8 mouse cellular contexts compared by ENCODE assay signal in genomic region chr2:75776533-75776932, GRCm38 (mm10). TPM values are rescaled to one million over a fixed set of nuclear protein-coding genes. Genes with fewer than 3 reads are reported as not detected.
DNase-seq lines count a peak whose midpoint lies in the region; ATAC-seq and TF ChIP-seq lines count a peak whose summit lies in the region.

No protein-coding gene starts in this region.

- no peak for TF ChIP-seq CTCF in forebrain, postnatal 0 days (IDR thresholded peaks at IDR 0.05; ENCODE audit: low read depth)
- no peak for TF ChIP-seq CTCF in CH12.LX (conservative IDR thresholded peaks at IDR 0.05 in 1 of 2, IDR thresholded peaks at IDR 0.05 in 1 of 2; ENCODE audit: low read depth in 2 of 2, low read length in 2 of 2)
- no peak for TF ChIP-seq CTCF in liver, postnatal 0 days (IDR thresholded peaks at IDR 0.05; ENCODE audit: low read depth)

- TF ChIP-seq POLR2A in CH12.LX (IDR thresholded peaks at IDR 0.05; ENCODE audit: low read depth, low read length): no peak

- TF ChIP-seq RAD21 in CH12.LX (IDR thresholded peaks at IDR 0.05; ENCODE audit: low read depth, low read length): no peak

- TF ChIP-seq EP300 in CH12.LX (IDR thresholded peaks at IDR 0.05; ENCODE audit: low read length): no peak
- TF ChIP-seq EP300 in liver, postnatal 0 days (IDR thresholded peaks at IDR 0.05; ENCODE audit: low read depth): no peak

- dilution Hi-C loops in CH12.LX (cut with MboI; ENCODE audit: extremely low pct_ligation_motif_present, extremely low pct_unique_long_range_greater_than_20kb, low sequenced_read_pairs): no loop called here

- no peak overlapping the region for H3K27ac ChIP-seq in forebrain, embryonic 11.5 days (ENCODE audit: low read depth, low read length)
- no peak overlapping the region for H3K27ac ChIP-seq in forebrain, postnatal 0 days (ENCODE audit: low read depth, low read length)
- peak overlapping the region; percentile 66 for H3K27ac ChIP-seq in CH12.LX (ENCODE audit: insufficient read depth, low read depth)
- no peak overlapping the region for H3K27ac ChIP-seq in hindbrain, embryonic 11.5 days (ENCODE audit: low read depth, low read length)
- 0 out of 2 replicates have a peak overlapping the region, but pooled peaks have one; percentile 20 for H3K27ac ChIP-seq in liver, postnatal 0 days (ENCODE audit: low read depth)

- H3K4me3 ChIP-seq in forebrain, embryonic 11.5 days (ENCODE audit: low read depth, low read length): no peak overlapping the region
- H3K4me3 ChIP-seq in forebrain, postnatal 0 days (ENCODE audit: low read depth, low read length): no peak overlapping the region
- peak overlapping the region in 2 of 3 experiments; percentile 40 to 51 for H3K4me3 ChIP-seq in CH12.LX (replicated peaks in 1 of 3; ENCODE audit: low read depth in 2 of 3, low read length in 2 of 3, poor library complexity in 1 of 3)
- no peak overlapping the region for H3K4me3 ChIP-seq in hindbrain, embryonic 11.5 days (ENCODE audit: low read depth, low read length)
- H3K4me3 ChIP-seq in liver, postnatal 0 days (ENCODE audit: low read depth, low read length): peak overlapping the region; percentile 19

- peak overlapping the region; percentile 12; the same call in 1 of the 2 replicates for H3K9ac ChIP-seq in forebrain, embryonic 11.5 days (ENCODE audit: low read length)
- no peak overlapping the region for H3K9ac ChIP-seq in forebrain, postnatal 0 days
- peak overlapping the region; percentile 34; the same call in 1 of the 2 replicates for H3K9ac ChIP-seq in CH12.LX (ENCODE audit: insufficient read depth, low read depth)
- no peak overlapping the region for H3K9ac ChIP-seq in hindbrain, embryonic 11.5 days (ENCODE audit: low read depth, low read length)
- H3K9ac ChIP-seq in liver, postnatal 0 days (replicated peaks): peak overlapping the region; percentile 28

- no peak overlapping the region for H3K4me2 ChIP-seq in forebrain, embryonic 11.5 days (ENCODE audit: low read depth, low read length, severe bottlenecking)
- H3K4me2 ChIP-seq in forebrain, postnatal 0 days (ENCODE audit: low read depth): no peak overlapping the region
- H3K4me2 ChIP-seq in CH12.LX (ENCODE audit: insufficient read depth, low read depth, poor library complexity, severe bottlenecking): peak overlapping the region; percentile 59
- H3K4me2 ChIP-seq in hindbrain, embryonic 11.5 days (replicated peaks; ENCODE audit: low read depth, low read length): peak overlapping the region; percentile 19; the same call in 1 of the 2 replicates
- peak overlapping the region; percentile 60 for H3K4me2 ChIP-seq in liver, postnatal 0 days (ENCODE audit: low read depth, low read length)

- H3K36me3 ChIP-seq in forebrain, embryonic 11.5 days (ENCODE audit: control insufficient read depth, insufficient read depth, low read length): no peaks in the 10 kb centered on the region
- H3K36me3 ChIP-seq in forebrain, postnatal 0 days (ENCODE audit: insufficient read depth): no peaks in the 10 kb centered on the region
- peaks cover 0 to 3% of the 10 kb centered on the region in 2 experiments for H3K36me3 ChIP-seq in CH12.LX (replicated peaks in 1 of 2; ENCODE audit: control insufficient read depth in 1 of 2, insufficient read depth in 1 of 2, low read length in 1 of 2)
- H3K36me3 ChIP-seq in hindbrain, embryonic 11.5 days (ENCODE audit: control insufficient read depth, insufficient read depth, low read length): no peaks in the 10 kb centered on the region
- no peaks in the 10 kb centered on the region for H3K36me3 ChIP-seq in liver, postnatal 0 days (replicated peaks; ENCODE audit: insufficient read depth, low read length)

- no peak for DNase-seq in forebrain, embryonic 11.5 days (ENCODE audit: low spot score)
- no peak for DNase-seq in forebrain, postnatal 0 days
- no peak for DNase-seq in CH12.LX (ENCODE audit: extremely low read depth)
- DNase-seq in hindbrain, embryonic 11.5 days (ENCODE audit: low spot score): no peak
- no peak for DNase-seq in liver, postnatal 0 days
- DNase-seq in urinary bladder, adult 2 months (ENCODE audit: low spot score): no peak
- DNase-seq in spleen, postnatal 14 days (ENCODE audit: low spot score in 2 of 2): no peak
- no peak for DNase-seq in left cerebral cortex, adult 11 months (ENCODE audit: low spot score)

- WGBS in forebrain, embryonic 11.5 days: 31% methylated on average over 12 of the region's 12 CpGs
- WGBS in forebrain, postnatal 0 days: 39% methylated on average over 12 of the region's 12 CpGs
- 19% methylated on average over 12 of the region's 12 CpGs for WGBS in hindbrain, embryonic 11.5 days
- WGBS in liver, postnatal 0 days (ENCODE audit: insufficient replicate concordance): 8% methylated on average over 12 of the region's 12 CpGs

- no peaks in the 10 kb centered on the region; the same call in 1 of the 2 replicates for H3K4me1 ChIP-seq in forebrain, embryonic 11.5 days (replicated peaks; ENCODE audit: control insufficient read depth, insufficient read depth, low read length)
- no peaks in the 10 kb centered on the region for H3K4me1 ChIP-seq in forebrain, postnatal 0 days (ENCODE audit: insufficient read depth)
- peaks cover 13 to 66% of the 10 kb centered on the region in 2 experiments; a peak in 3 of 4 replicates for H3K4me1 ChIP-seq in CH12.LX (ENCODE audit: control insufficient read depth in 1 of 2, insufficient read depth in 2 of 2)
- H3K4me1 ChIP-seq in hindbrain, embryonic 11.5 days (replicated peaks; ENCODE audit: control insufficient read depth, insufficient read depth, low read length): no peaks in the 10 kb centered on the region
- peaks cover 29% of the 10 kb centered on the region for H3K4me1 ChIP-seq in liver, postnatal 0 days (ENCODE audit: insufficient read depth)

- no peak for ATAC-seq in forebrain, embryonic 11.5 days (replicated peaks; ENCODE audit: low FRiP score)
- ATAC-seq in forebrain, postnatal 0 days: no peak
- ATAC-seq in hindbrain, embryonic 11.5 days (ENCODE audit: low FRiP score): no peak
- no peak for ATAC-seq in liver, postnatal 0 days

- in situ Hi-C loops in CH12.LX (cut with MboI; ENCODE audit: low pct_ligation_motif_present, low pct_unique_long_range_greater_than_20kb, low sequenced_read_pairs): loop anchor here (10.0 kb wide), 1 partner anchor 92 kb away; no protein-coding TSS in a partner anchor

- no peaks in the 10 kb centered on the region for H3K27me3 ChIP-seq in forebrain, embryonic 11.5 days (ENCODE audit: control insufficient read depth, insufficient read depth, low read length)
- H3K27me3 ChIP-seq in forebrain, postnatal 0 days (ENCODE audit: insufficient read depth, low read length): no peaks in the 10 kb centered on the region
- H3K27me3 ChIP-seq in CH12.LX (replicated peaks): no peaks in the 10 kb centered on the region
- no peaks in the 10 kb centered on the region for H3K27me3 ChIP-seq in hindbrain, embryonic 11.5 days (ENCODE audit: control insufficient read depth, insufficient read depth, low read length)
- H3K27me3 ChIP-seq in liver, postnatal 0 days (ENCODE audit: insufficient read depth, low read length): no peaks in the 10 kb centered on the region

- no peaks in the 10 kb centered on the region for H3K79me2 ChIP-seq in CH12.LX (replicated peaks; ENCODE audit: control insufficient read depth, extremely low read depth, insufficient read depth, poor library complexity, severe bottlenecking)

- H3K9me3 ChIP-seq in forebrain, embryonic 11.5 days (ENCODE audit: control insufficient read depth, low read length): no peaks in the 10 kb centered on the region
- H3K9me3 ChIP-seq in forebrain, postnatal 0 days (ENCODE audit: low read length): no peaks in the 10 kb centered on the region
- H3K9me3 ChIP-seq in CH12.LX (replicated peaks; ENCODE audit: low read length): no peaks in the 10 kb centered on the region
- H3K9me3 ChIP-seq in hindbrain, embryonic 11.5 days (ENCODE audit: control insufficient read depth, low read length): no peaks in the 10 kb centered on the region
- H3K9me3 ChIP-seq in liver, postnatal 0 days (ENCODE audit: low read length): no peaks in the 10 kb centered on the region

TF ChIP-seq in CH12.LX, 34 proteins besides CTCF, POLR2A, EP300 and RAD21:
- TF ChIP-seq HCFC1 (IDR thresholded peaks at IDR 0.05; ENCODE audit: low read depth, low read length): no peak
- 0 out of 2 replicates have a peak, but pooled peaks have one; percentile 24 for TF ChIP-seq NELFE (IDR thresholded peaks at IDR 0.05; ENCODE audit: low read depth, low read length)
- 0 out of 2 replicates have a peak, but pooled peaks have one; percentile 8 for TF ChIP-seq ELF1 (IDR thresholded peaks at IDR 0.05; ENCODE audit: low read depth, low read length)
- TF ChIP-seq MXI1 (IDR thresholded peaks at IDR 0.05; ENCODE audit: low read depth, low read length): no peak
- TF ChIP-seq ZMIZ1 (IDR thresholded peaks at IDR 0.05; ENCODE audit: low read depth, low read length): no peak; the same call in 1 of the 2 replicates
- peak; percentile 76; the same call in 1 of the 2 replicates for TF ChIP-seq CHD1 (IDR thresholded peaks at IDR 0.05; ENCODE audit: low read depth, low read length)
- 0 out of 2 replicates have a peak, but pooled peaks have one; percentile 43 for TF ChIP-seq UBTF (IDR thresholded peaks at IDR 0.05; ENCODE audit: low read depth, low read length)
- no peak for TF ChIP-seq PAX5 (IDR thresholded peaks at IDR 0.05; ENCODE audit: low read length)
- 0 out of 2 replicates have a peak, but pooled peaks have one; percentile 30 for TF ChIP-seq SIN3A (IDR thresholded peaks at IDR 0.05; ENCODE audit: low read length)
- TF ChIP-seq GABPA (IDR thresholded peaks at IDR 0.05; ENCODE audit: insufficient replicate concordance, low read depth, low read length): no peak

RNA-seq across cellular contexts. Expression of gene Agps, which starts 55.4 kb away (rescaled TPM):
- polyA plus RNA-seq in forebrain, embryonic 11.5 days (2014; fragmentation: Nextera tagmentation; extraction: Ambion mirVana): 46.7 and 47.3 TPM in 2 replicates
- 37.9 and 43.6 TPM in 2 replicates for total RNA-seq in forebrain, postnatal 0 days (2014; rRNA removed)
- polyA plus RNA-seq in forebrain, postnatal 0 days (2015; fragmentation: Nextera tagmentation; extraction: Ambion mirVana): 6.4 and 12.6 TPM in 2 replicates
- 38.6 and 51.8 TPM in 2 replicates for total RNA-seq in CH12.LX (2012; rRNA removed)
- total RNA-seq in CH12.LX (2014; rRNA removed): 49.3 and 60.8 TPM in 2 replicates
- 66.9 and 67.7 TPM in 2 replicates for polyA plus RNA-seq in CH12.LX (2012; ENCODE audit: insufficient read length, low read depth)
- 50.7 and 53.4 TPM in 2 replicates for polyA plus RNA-seq in hindbrain, embryonic 11.5 days (2014; fragmentation: Nextera tagmentation; extraction: Ambion mirVana)
- 5.1 and 5.7 TPM in 2 replicates for polyA plus RNA-seq in liver, postnatal 0 days (2015; fragmentation: Nextera tagmentation; extraction: Ambion mirVana)
- 9.1 and 9.3 TPM in 2 replicates for polyA plus RNA-seq in urinary bladder, adult 2 months (2012; rRNA removed)

Comparison
In these comparisons a context has a peak if more than half of its experiments do, and no peak if none do; other contexts are left out.
1. H3K9ac ChIP-seq: peak in forebrain, embryonic 11.5 days (single experiment), CH12.LX (single experiment) and liver, postnatal 0 days (single experiment); none in forebrain, postnatal 0 days (single experiment) and hindbrain, embryonic 11.5 days (single experiment).
2. H3K27ac ChIP-seq: peak in CH12.LX (single experiment) and liver, postnatal 0 days (single experiment); none in forebrain, embryonic 11.5 days (single experiment), forebrain, postnatal 0 days (single experiment) and hindbrain, embryonic 11.5 days (single experiment).
3. H3K4me2 ChIP-seq: peak in CH12.LX (single experiment), hindbrain, embryonic 11.5 days (single experiment) and liver, postnatal 0 days (single experiment); none in forebrain, embryonic 11.5 days (single experiment) and forebrain, postnatal 0 days (single experiment).
4. H3K4me3 ChIP-seq: peak in CH12.LX (2 of 3) and liver, postnatal 0 days (single experiment); none in forebrain, embryonic 11.5 days (single experiment), forebrain, postnatal 0 days (single experiment) and hindbrain, embryonic 11.5 days (single experiment).